Mouse (Mus musculus) ovary, postnatal 10 days (tissue): ENCODE measurements around the gene Bpifb1.
"Not testable (repeated sequence)": the region's sequence is repeated elsewhere in the genome, so short reads cannot be mapped to it uniquely, and the experiment has no call there.

ENCODE experiments used
- DNase-seq: peaks from one replicate; pipeline ENCODE4 v3.0.0; 2022; ENCODE audit warnings: low spot score

Bpifb1 gene

DNA sequence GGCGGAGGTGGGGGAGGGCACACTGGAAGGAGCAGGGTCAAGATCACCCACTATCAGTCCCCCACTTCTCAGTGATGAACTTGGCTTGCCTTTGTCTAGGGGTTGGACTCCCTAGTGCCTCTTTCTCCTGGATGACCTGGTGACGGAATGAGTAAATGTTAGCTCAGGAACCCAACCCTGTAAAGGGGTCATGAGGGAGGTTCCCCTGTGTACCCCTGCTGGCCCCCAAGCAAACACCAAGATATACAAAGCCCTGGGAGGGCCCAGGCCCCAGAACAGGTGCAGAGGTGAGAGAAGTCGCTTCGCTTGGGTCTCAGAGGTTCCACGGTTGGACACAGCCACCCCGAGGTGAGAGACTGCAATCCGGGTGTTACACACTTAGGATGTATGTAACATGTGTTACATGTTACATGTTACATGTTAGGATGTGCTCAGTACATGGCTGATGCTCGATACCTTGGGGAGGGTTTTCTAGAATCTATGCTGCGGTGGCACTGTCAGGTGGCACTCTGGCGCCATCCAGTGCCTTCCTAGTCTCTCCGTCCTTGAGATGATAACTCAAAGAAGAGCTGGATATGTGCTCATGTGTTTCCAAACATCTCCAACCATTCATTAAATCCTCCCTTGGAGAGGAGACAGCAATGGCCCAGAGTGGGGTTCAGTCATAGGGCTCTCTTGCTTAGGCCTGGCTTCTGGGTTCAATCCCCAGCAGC, at the start of gene Bpifb1:
Gene Bpifb1 (plus strand): TSS at position 273 of the 713 bp plus-strand sequence.
- no peak for DNase-seq

DNA sequence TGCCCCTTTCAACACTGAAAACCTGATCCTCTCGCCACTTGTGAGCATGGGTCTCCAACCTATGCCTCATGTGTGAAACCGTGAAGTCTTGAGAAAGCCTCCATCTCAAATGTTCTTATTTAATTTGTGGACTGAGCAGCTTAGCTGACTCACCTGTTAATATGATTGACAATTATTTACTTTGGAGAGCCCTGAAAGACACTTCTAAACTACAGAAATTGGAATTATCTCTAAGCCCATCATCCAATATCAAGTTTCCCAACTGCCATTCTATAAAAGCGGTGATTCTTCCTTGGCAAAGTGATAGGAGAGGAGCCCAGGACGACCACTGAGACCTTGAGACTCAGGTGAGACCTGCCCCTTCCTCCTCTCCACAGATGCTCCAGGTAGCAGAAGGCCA, 48.0 kb upstream of the Bpifb1 start, which contains the start of gene Bpifa1:
Gene Bpifa1 (plus strand): TSS at position 301 of the 400 bp plus-strand sequence.
- DNase-seq, result no peak

DNA sequence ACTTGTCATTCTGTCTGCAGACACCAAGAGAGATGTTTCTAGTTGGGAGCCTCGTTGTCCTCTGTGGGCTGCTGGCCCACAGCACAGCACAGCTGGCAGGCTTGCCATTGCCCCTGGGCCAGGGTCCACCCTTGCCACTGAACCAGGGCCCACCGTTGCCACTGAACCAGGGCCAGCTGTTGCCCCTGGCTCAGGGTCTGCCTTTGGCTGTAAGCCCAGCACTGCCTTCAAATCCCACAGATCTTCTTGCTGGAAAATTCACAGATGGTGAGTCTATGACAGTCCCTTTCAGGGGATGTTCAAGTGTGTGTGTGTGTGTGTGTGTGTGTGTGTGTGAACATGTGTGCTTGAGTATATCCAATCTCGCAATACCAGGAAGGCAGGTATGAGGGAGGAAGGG, 46.9 kb upstream of the Bpifb1 start:
- no peak for DNase-seq

DNA sequence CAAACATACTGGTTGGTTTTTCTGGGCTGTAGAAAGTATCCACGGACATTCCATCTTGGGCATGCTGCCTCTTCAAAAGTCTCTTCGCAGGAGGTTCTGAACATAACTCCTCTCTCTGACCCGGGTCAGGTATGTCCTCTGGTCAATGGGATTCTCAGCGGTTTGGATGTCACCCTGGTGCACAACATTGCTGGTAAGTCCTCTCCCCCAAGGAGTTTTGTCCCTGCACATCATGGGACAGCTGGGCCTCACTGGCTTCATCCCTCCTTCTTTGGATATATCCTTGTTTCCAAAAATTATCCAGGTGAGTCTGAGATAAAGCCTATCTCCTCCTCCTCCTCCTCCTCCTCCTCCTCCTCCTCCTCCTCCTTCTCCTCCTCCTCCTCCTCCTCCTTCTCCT, 43.1 kb upstream of the Bpifb1 start:
- DNase-seq, result no peak

DNA sequence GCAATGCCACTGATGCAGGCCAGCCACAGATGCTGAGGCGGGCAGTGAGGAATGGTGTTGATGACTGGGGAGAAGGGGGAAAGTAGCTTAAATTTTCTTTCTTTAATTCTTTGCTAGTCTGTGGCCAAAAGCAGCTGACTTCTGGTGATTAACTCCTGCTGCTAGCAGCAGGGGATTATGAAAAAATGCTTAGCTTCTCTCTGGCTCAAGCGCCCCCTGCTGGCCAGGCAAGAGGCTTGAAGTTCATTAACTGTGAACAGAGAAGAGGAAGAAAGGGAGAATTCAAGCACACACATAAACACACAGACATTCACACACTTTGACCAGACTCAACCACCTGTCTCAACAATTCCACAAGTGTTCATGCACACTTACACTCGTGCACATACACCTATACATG, 32.2 kb upstream of the Bpifb1 start:
- DNase-seq, result peak; percentile 6

DNA sequence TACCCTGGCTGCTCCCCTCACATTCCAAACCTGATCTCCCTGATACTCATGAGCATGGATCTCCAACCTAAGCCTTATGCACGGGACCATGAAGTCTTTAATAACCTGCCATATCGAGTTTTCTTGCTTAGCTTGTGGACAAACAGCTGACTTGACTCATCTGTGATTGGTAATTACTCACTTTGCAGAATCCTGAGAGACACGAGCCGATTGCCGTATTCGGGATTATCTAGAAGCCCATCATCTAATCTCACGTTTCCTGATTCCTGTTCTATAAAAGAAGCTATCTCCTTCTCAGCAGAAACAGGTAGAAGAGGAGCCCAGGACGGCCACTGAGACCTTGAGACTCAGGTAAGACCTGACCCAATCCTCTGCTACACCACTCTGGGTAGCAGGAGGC, 28.3 kb upstream of the Bpifb1 start, which contains the start of gene Bpifa5:
Gene Bpifa5 (plus strand): TSS at position 301 of the 400 bp plus-strand sequence.
- DNase-seq, result no peak

DNA sequence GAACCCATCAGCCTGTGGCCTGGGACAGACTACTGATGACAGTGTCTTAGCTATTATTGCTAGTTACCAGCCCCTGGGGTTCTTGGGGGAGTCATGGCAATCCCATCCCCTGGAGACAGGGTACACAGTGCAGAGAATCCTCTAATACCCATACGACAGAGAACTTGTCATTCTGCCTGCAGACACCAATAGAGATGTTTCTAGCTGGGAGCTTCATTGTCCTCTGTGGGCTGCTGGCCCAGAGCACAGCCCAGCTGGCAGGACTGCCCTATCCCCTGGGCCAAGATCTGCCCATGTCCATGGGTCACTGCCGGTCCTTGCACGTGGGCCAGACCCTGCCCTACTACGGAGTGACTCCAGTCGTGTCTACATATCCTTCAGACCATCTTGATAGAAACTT, 27.3 kb upstream of the Bpifb1 start:
- no peak for DNase-seq

DNA sequence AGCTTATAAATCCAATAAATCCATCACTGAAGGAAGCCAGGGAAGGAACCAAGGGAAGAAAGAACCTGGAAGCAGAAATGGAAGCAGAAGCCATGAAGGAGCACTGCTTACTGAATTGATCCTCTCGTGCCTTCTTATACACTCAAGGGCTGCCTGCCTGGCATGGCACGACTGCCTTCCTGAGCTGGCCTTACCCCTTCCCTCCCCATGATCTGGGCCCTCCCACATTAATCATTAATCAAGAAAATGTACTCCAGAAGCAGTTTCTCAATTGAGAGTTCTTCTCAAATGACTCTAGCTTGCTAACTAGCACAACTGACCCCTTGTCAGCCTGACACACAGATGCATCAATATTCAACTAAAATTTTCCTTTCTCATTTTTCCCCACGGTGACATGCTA, 21.4 kb upstream of the Bpifb1 start:
- no peak for DNase-seq

DNA sequence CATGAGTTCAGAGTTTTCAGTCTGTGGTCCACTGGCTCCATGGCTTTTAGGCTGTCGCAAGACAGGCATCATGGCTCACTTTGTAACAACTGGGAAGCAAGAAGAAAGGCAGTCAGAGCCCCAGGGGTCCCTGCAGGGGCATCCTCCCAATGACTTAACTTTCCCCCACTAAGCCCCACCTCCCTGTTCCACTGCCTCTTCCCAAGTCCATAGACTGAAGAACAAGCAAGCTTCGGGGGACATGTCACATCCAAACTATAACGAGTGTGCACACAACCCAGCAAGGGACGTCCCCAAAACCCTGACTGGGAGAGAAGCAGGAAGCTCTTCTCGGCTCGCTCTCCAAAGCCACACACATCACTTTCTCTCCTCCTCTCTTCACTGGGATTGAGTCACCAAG, 19.0 kb upstream of the Bpifb1 start:
- no peak for DNase-seq

DNA sequence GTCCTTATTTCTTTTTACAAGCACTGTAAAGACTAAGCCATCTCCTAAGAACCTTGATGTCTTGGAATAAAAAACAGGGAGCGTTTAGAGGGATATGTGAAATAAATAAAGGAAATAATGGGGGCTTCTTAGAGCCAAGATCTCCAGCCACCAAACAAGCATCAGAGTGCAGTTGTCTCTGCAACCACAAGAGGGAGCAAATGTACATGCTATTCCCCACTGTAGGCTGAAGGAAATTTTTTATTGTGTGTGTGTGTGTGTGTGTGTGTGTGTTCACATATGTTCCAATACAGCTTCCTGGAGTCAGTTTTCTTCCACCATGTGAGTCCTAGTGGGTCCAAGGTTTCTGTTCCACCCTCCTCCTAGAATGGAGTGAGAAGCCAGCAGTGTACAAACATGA, 17.3 kb upstream of the Bpifb1 start:
- DNase-seq, result no peak

DNA sequence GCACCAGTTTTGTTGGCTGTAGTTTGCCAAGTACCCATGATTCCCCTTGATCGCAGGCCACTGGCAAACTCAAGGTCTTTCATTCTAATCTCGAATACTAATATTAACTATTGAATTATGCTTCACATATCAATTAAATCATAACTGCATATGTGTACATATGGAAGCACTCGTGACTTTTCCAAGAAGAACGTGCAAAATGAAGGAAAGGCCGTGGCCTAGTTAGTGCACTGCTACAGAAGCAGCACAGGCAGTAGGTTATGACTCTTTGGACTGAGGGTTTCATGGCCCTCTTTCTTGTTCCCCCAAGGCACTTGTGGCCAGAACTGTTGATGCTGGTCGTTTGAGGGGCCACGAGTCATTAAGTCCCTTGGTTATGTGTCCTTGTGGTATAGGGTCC, 8.7 kb upstream of the Bpifb1 start:
- DNase-seq, result not testable (repeated sequence)

DNA sequence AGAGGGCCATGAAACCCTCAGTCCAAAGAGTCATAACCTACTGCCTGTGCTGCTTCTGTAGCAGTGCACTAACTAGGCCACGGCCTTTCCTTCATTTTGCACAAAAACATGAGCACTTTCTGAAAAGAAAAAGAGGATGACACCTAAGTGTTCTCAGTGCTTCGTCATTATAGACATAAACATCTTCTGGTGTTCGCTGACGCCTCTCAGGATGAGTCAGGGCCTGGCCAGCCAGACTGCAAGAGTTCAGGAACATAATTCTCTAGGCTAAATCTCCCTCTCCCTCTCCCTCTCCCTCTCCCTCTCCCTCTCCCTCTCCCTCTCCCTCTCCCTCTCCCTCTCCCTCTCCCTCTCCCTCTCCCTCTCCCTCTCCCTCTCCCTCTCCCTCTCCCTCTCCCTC, 7.6 kb upstream of the Bpifb1 start:
- DNase-seq, result not testable (repeated sequence)

DNA sequence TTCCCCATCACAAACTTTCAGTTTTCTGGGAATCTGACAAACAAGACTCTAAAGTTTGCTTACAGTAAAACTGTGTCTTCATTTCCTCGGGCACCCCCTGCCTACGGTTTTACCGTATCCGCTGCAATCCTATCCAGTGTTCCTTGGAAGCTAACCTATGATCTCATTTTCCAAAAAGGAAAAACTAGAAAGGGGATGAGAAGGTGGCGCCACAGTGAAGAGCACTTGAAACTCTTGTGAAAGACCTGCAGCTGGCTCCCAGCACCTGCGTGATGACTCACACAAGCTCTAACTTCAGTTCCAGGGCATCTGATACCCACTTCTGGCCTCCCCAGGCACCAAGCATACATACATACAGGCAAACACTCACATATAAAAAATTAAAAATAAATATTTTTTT, 5.3 kb upstream of the Bpifb1 start:
- no peak for DNase-seq

DNA sequence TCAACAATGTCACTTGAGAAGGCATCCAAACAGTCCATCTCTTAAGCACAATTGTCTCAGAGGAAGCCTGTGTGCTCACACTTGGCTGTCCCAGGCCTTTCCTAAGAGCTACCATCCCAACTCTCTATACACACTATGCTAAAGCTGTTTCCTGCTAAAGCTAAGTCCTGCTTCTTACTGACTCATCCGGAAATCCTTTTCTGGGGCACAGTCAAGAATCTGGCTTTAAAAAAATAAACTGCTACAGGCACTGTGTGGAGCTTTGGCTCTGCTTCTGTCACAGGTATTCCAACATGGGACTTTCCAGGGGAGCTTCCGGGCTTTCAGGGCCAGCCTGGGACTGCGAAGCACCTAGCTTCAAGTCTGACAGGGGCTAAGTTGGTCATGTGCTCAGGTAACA, 4.9 kb upstream of the Bpifb1 start:
- no peak for DNase-seq

DNA sequence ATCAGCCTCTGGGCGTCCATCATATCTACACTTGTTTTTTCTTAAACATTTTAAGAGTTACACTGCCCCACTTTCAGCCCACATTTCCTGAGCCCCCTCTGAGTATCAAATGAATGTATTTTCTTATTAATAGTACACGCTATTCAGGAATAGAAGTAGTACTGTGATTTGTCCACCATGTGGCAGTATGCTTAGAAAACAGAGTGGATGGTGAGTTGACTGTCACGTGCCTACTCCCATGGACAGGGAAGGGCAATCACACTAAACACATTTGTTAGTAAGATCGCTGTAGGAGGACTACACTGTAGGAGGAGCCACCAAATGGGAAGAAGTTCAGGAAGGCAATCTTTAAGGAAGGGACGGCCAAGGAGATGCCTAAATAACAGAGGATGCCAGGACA, 3.1 kb upstream of the Bpifb1 start:
- no peak for DNase-seq

DNA sequence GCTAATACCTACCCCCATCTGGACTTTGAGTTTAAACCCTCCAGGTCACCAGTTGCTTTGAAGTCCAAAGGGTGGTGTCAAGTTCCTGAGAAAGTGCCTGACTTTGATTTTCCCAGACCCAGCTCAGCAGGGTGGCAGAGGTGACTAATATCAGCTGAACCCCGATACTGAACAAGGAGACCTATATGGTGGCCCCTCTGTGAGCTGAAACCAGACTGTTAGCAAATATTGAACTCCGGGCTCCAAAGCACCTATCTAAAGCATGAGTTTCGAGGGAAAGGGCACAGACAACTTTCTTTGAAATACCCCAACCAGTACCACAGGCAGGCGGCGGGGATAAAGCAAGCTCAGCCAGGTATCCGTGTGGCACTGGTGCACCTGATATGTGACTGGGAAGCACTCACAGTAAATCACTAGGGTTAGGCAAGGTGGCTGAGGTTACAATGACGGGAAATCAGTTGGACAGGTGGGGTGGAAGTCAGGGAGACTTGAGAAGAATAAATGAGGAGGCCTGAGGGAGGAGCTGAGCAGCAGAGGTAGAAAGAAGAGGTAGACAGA, 662 bp upstream of the Bpifb1 start:
- no peak for DNase-seq

DNA sequence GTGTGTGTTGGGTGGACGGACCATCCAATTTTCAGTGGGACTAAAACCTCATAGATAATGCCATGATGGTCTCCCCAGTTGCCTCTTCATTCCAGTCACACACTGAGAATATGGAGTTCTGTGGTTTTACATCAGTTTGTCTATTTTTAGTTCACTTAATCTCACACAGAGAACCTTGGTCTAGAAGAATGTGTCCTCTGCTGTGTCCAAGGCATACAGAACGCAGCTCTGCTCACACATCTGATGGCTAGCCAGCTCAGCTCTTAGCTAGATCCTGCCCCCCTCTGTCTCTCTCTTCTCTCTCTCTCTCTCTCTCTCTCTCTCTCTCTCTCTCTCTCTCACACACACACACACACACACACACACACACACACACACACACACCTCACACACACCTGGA, 1.5 kb downstream of the Bpifb1 start:
- DNase-seq, result no peak

DNA sequence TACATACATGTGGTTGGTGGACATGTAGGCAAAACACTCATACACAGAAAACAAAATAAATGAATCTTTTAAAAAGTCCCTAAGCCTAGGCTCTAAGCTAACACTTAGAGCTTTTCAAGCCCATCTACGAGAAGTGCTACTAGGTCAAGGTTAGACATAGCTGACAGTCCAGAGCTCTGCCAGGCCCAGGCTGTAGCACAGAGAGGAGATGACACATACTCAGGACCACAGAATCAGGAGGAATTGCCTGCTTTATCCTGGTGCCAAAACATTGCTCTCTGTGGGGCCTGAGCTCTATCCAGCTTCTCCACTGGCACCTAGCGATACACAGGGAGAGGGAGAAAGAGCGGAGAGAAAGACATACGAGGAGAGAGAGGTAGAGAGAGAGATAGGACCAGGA, 2.5 kb downstream of the Bpifb1 start:
- no peak for DNase-seq

DNA sequence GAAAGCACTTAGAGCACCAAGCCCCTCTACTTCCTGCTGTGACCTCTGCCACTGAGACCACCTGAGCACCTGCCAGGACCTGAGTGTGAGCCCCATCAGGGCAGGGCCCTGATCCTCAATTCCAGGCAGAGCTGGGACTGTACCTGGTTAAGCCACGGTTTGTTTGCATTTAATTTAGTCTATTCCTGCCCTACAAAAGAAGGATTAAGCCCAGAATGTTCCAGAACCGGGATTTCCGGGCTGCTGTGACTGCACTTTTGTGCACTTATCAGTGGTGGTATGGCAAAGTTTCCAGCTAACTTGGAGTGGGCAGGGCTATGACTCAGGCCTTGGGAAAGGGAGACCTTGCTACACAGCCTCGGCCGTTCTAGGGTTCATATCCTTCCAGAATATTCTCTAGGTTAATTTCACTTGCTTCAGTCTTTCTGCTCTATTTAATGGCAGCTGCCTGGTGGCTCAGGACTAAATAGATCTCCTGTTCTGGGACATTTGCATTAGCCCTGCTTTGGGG, 3.4 kb downstream of the Bpifb1 start:
- DNase-seq, result no peak

DNA sequence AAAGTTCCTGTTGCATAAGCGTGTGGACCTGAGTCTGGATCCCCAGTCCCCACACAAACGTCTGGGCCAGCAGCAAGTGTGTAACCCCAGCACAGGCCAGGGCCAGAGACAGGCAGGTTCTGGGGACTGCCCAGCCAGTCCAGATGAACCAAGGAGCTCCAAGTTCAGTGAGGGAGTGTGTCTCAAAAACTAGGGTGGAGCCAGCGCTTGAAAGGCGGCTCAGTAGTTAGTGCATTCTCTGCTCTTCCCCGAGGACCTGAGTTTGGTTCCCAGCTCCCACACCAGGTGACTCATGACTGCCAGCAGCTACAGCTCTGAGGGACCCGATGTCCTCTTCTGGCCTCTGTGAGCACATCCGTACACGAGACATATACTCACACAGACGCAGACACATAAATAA, 6.4 kb downstream of the Bpifb1 start:
- DNase-seq, result no peak

DNA sequence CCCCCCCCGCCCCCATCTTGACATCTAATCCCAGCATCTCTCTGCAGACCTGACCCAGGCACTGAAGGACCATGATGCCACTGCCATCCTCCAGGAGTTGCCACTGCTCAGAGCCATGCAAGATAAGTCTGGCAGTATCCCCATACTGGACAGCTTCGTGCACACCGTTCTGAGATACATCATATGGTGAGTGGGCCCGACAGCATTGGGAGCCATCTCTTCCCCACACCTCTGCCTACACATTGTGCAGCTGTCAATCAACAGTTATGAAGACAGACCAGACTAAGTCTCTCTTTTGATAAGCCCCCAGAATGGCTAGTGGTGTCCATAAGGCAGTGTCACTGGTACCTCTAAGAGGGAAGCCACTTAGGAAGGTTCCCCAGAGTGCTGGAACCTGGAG, 14.0 kb downstream of the Bpifb1 start:
- no peak for DNase-seq

DNA sequence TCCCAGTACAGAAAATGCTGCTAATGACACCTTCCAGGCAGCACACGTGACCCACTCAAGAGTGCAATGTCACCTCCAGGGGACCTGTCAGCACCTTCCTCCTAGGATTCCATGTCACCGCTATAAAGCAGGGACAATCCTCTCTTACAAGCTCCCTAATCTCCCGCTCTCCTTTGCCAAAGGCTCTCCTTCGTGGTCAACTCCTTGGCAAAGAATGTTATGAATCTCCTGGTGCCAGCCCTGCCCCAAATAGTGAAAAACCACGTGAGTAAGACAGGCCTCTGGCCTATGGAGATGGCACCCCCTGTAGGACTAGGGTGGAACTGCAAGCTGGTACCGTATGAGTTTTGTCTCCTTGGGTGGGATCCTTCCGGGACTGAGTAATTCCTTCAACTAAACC, 16.3 kb downstream of the Bpifb1 start:
- no peak for DNase-seq

DNA sequence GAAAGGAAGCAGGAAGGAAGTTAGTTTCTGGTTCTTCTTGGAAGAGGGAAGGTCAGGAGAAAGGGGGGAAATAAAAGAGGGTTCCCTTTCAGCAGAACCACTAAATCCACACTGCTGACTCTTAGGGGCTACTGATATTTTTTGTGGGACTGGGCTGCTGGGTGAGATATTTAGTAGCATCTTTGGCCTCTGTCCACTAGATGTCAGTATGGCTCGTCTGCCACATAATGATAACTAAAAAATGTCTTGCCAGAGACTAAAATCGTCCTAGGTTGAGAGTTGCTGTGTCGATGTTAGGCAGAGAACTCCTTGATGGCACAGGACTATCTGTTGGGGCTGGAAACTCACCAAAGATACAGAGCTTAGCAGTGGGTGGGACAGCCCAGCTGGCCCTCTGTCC, 18.5 kb downstream of the Bpifb1 start:
- DNase-seq, result no peak

DNA sequence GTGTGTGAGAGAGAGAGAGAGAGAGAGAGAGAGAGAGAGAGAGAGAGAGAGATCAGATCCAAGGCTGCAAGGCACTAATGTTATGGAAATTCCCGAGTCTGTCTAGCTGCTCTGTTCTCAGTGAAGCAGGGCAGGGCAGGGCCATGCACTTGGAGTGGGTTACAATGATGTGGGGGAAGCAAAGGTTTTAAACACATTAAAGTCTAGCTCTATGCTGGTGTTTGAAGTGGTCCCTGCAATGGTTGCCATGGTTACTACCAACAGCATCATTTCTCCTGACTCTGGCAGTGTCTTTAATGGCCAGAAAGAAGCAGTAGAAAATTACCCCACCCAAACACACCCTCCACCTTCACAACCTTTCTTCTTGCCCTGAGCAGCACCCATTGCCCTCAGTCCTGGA, 20.5 kb downstream of the Bpifb1 start:
- no peak for DNase-seq
